Mouse (Mus musculus): ENCODE data around the gene Fam126a. TPM values are rescaled to one million over a fixed set of nuclear protein-coding genes. Genes with fewer than 3 reads are reported as not detected.

Fam126a gene
- polyA plus RNA-seq, 2 experiments, result 15.4 to 64.8 TPM

- Histone ChIP-seq H3K4me1 (replicated peaks; ENCODE audit: control insufficient read depth in 2 of 2, insufficient read depth in 2 of 2, low read length in 1 of 2) (no peaks in the 10 kb centered on the region), H3K4me2 (ENCODE audit: low read depth) (no peak overlapping the region), H3K9ac (replicated peaks) (no peak overlapping the region), H3K27ac (no peak overlapping the region), H3K36me3 (replicated peaks; ENCODE audit: control insufficient read depth, insufficient read depth, low read depth) (no peaks in the 10 kb centered on the region), H3K27me3 (ENCODE audit: control insufficient read depth, insufficient read depth, low read length) (no peaks in the 10 kb centered on the region), H3K4me3 (ENCODE audit: insufficient read depth in 1 of 2, low read depth in 2 of 2, low read length in 2 of 2) (no peak overlapping the region), H3K9me3 (ENCODE audit: control insufficient read depth, low read length) (no peaks in the 10 kb centered on the region)
- ATAC-seq (ENCODE audit: insufficient read depth) (no peak), DNase-seq (ENCODE audit: low read depth in 3 of 3, low spot score in 3 of 3) (no peak)
- 4% methylated on average over 1 of the region's 1 CpGs for WGBS (ENCODE audit: insufficient replicate concordance)
- TF ChIP-seq EP300 (IDR thresholded peaks at IDR 0.05; ENCODE audit: low read depth) (no peak), CTCF (IDR thresholded peaks at IDR 0.05; ENCODE audit: low read depth) (no peak)
Observed at GRCm38 (mm10) chr5:23945056-23945455, 85.4 kb downstream of the Fam126a start.

GRCm38 (mm10) chr5:23943534-23943933, 87.0 kb downstream of the Fam126a start:
- no peak overlapping the region for H3K27ac ChIP-seq
- H3K36me3 ChIP-seq (replicated peaks; ENCODE audit: control insufficient read depth, insufficient read depth, low read depth), result no peaks in the 10 kb centered on the region
- WGBS (ENCODE audit: insufficient replicate concordance), result 71% methylated on average over 2 of the region's 2 CpGs
- no peak overlapping the region for H3K4me2 ChIP-seq (ENCODE audit: low read depth)
- DNase-seq (ENCODE audit: low read depth in 3 of 3, low spot score in 3 of 3) (no peak), ATAC-seq (ENCODE audit: insufficient read depth) (no peak)
- no peaks in the 10 kb centered on the region for H3K9me3 ChIP-seq (ENCODE audit: control insufficient read depth, low read length)
- no peak overlapping the region for H3K4me3 ChIP-seq (ENCODE audit: insufficient read depth in 1 of 2, low read depth in 2 of 2, low read length in 2 of 2)
- no peaks in the 10 kb centered on the region for H3K27me3 ChIP-seq (ENCODE audit: control insufficient read depth, insufficient read depth, low read length)
- H3K4me1 ChIP-seq (replicated peaks; ENCODE audit: control insufficient read depth in 2 of 2, insufficient read depth in 2 of 2, low read length in 1 of 2), result no peaks in the 10 kb centered on the region
- no peak overlapping the region for H3K9ac ChIP-seq (replicated peaks)
- TF ChIP-seq CTCF (IDR thresholded peaks at IDR 0.05; ENCODE audit: low read depth) (no peak), EP300 (IDR thresholded peaks at IDR 0.05; ENCODE audit: low read depth) (no peak)

- DNase-seq (ENCODE audit: low read depth in 3 of 3, low spot score in 3 of 3) (peak; percentile 88 to 92 (median 91)), ATAC-seq (ENCODE audit: insufficient read depth) (peak; percentile 84)
- Histone ChIP-seq H3K27ac (peak overlapping the region; percentile 99), H3K9ac (replicated peaks) (peak overlapping the region; percentile 87), H3K27me3 (ENCODE audit: control insufficient read depth, insufficient read depth, low read length) (no peaks in the 10 kb centered on the region), H3K4me3 (ENCODE audit: insufficient read depth in 1 of 2, low read depth in 2 of 2, low read length in 2 of 2) (peak overlapping the region; percentile 25 to 54), H3K36me3 (replicated peaks; ENCODE audit: control insufficient read depth, insufficient read depth, low read depth) (no peaks in the 10 kb centered on the region; the same call in 1 of the 2 replicates), H3K4me2 (ENCODE audit: low read depth) (peak overlapping the region; percentile 64), H3K9me3 (ENCODE audit: control insufficient read depth, low read length) (no peaks in the 10 kb centered on the region), H3K4me1 (replicated peaks; ENCODE audit: control insufficient read depth in 2 of 2, insufficient read depth in 2 of 2, low read length in 1 of 2) (peaks cover 41 to 48% of the 10 kb centered on the region in 2 experiments)
- peak; percentile 96 for TF ChIP-seq EP300 (IDR thresholded peaks at IDR 0.05; ENCODE audit: low read depth)
- TF ChIP-seq CTCF (IDR thresholded peaks at IDR 0.05; ENCODE audit: low read depth), result 0 out of 2 replicates have a peak, but pooled peaks have one; percentile 10
- WGBS (ENCODE audit: insufficient replicate concordance), result 32% methylated on average over 12 of the region's 12 CpGs
Observed at GRCm38 (mm10) chr5:23923481-23924165, 106.9 kb downstream of the Fam126a start.

- Histone ChIP-seq H3K4me1 (replicated peaks; ENCODE audit: control insufficient read depth in 2 of 2, insufficient read depth in 2 of 2, low read length in 1 of 2) (peaks cover 44 to 51% of the 10 kb centered on the region in 2 experiments), H3K9me3 (ENCODE audit: control insufficient read depth, low read length) (no peaks in the 10 kb centered on the region), H3K4me3 (ENCODE audit: insufficient read depth in 1 of 2, low read depth in 2 of 2, low read length in 2 of 2) (peak overlapping the region; percentile 58 to 72), H3K4me2 (ENCODE audit: low read depth) (peak overlapping the region; percentile 64), H3K36me3 (replicated peaks; ENCODE audit: control insufficient read depth, insufficient read depth, low read depth) (no peaks in the 10 kb centered on the region; the same call in 1 of the 2 replicates), H3K9ac (replicated peaks) (peak overlapping the region; percentile 87), H3K27me3 (ENCODE audit: control insufficient read depth, insufficient read depth, low read length) (no peaks in the 10 kb centered on the region), H3K27ac (peak overlapping the region; percentile 99)
- TF ChIP-seq CTCF (IDR thresholded peaks at IDR 0.05; ENCODE audit: low read depth) (no peak; the same call in 1 of the 2 replicates), EP300 (IDR thresholded peaks at IDR 0.05; ENCODE audit: low read depth) (peak; percentile 99)
- DNase-seq (ENCODE audit: low read depth in 3 of 3, low spot score in 3 of 3) (peak; percentile 90 to 93 (median 93)), ATAC-seq (ENCODE audit: insufficient read depth) (peak; percentile 88)
- 15% methylated on average over 12 of the region's 12 CpGs for WGBS (ENCODE audit: insufficient replicate concordance)
Observed at GRCm38 (mm10) chr5:23922516-23923291, 107.8 kb downstream of the Fam126a start.

GRCm38 (mm10) chr5:23921316-23921715, 109.2 kb downstream of the Fam126a start:
- Histone ChIP-seq H3K9ac (replicated peaks) (peak overlapping the region; percentile 81), H3K36me3 (replicated peaks; ENCODE audit: control insufficient read depth, insufficient read depth, low read depth) (no peaks in the 10 kb centered on the region; the same call in 1 of the 2 replicates), H3K9me3 (ENCODE audit: control insufficient read depth, low read length) (no peaks in the 10 kb centered on the region), H3K27ac (peak overlapping the region; percentile 99), H3K4me3 (ENCODE audit: insufficient read depth in 1 of 2, low read depth in 2 of 2, low read length in 2 of 2) (peak overlapping the region; percentile 57 to 58), H3K4me2 (ENCODE audit: low read depth) (peak overlapping the region; percentile 64), H3K4me1 (replicated peaks; ENCODE audit: control insufficient read depth in 2 of 2, insufficient read depth in 2 of 2, low read length in 1 of 2) (peaks cover 53 to 59% of the 10 kb centered on the region in 2 experiments), H3K27me3 (ENCODE audit: control insufficient read depth, insufficient read depth, low read length) (no peaks in the 10 kb centered on the region)
- TF ChIP-seq EP300 (IDR thresholded peaks at IDR 0.05; ENCODE audit: low read depth) (no peak), CTCF (IDR thresholded peaks at IDR 0.05; ENCODE audit: low read depth) (no peak)
- DNase-seq (ENCODE audit: low read depth in 3 of 3, low spot score in 3 of 3) (peak; percentile 28 to 51 (median 46)), ATAC-seq (ENCODE audit: insufficient read depth) (no peak)
- 14% methylated on average over 1 of the region's 1 CpGs for WGBS (ENCODE audit: insufficient replicate concordance)
